ENCODE assay signal across 22 mouse cellular contexts in the genomic region with DNA sequence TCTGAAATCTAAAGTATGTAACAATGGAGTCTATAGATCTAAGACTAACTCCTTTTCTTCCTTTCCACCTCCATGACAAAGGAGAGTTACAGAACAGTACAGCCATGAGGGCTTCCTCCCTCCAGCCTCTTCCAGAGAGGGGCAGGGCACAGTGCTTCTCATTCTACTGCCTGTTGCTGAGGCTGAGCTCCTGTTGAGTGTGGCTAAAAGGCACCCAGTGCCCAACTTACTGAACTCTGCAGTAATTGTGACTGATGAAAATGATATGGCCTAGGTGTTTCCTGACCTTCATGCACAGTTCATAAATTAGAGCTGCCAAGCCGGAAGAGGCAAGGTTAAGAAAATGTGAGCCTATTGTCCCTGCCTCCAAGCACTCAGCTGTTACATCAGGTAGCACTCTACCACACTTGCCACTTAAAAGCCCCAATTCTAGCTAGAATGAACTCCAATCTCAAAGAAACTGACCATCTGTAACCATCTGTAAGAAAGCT. TPM values are rescaled to one million over a fixed set of nuclear protein-coding genes. Genes with fewer than 3 reads are reported as not detected.
A peak's percentile ranks its signal among the peaks of the same experiment; 100 is the strongest.
DNase-seq lines count a peak whose midpoint lies in the region; ATAC-seq lines count a peak whose summit lies in the region.
"Had no signal": no experiment of that assay in that cellular context is flagged by ENCODE, and none has a peak within 500 bp of the region (broad histone marks: within the 10 kb centered on the region; RNA-seq: fewer than 3 reads in every experiment).

No protein-coding gene starts in this region.

- ATAC-seq in kidney, embryonic 15.5 days (replicated peaks; ENCODE audit: low FRiP score), result peak; percentile 82
- ATAC-seq in megakaryocyte, adult 5-6 weeks (ENCODE audit: poor library complexity, severe bottlenecking), result peak; percentile 38
- ATAC-seq: midbrain, embryonic 13.5 days had no signal

- no peaks in the 10 kb centered on the region for H3K4me1 ChIP-seq in kidney, embryonic 15.5 days
- H3K4me1 ChIP-seq: embryonic facial prominence, embryonic 15.5 days; forebrain, embryonic 10.5 days; heart, embryonic 13.5 days; hindbrain, embryonic 15.5 days; midbrain, embryonic 13.5 days; neural tube, embryonic 13.5 days had no signal

- DNase-seq in kidney, adult 11 months, result no peak
- DNase-seq in CD4-positive, CD25-positive, alpha-beta regulatory T cell, adult 2 months (ENCODE audit: low read depth, low spot score), result peak; percentile 19
- DNase-seq in forelimb bud, embryonic 11.5 days (ENCODE audit: low read depth, low spot score), result peak; percentile 60
- no peak for DNase-seq in adrenal gland, adult 8-10 months
- no peak for DNase-seq in left cerebral cortex, postnatal 4 days
- DNase-seq: adrenal gland, postnatal 14 days; B cell, adult 2 months; cerebellum, adult 9-11 months; heart, adult 18-20 months; heart, postnatal 36 days; kidney, postnatal 14 days; lung, adult 2 months had no signal

- WGBS in kidney, embryonic 15.5 days, result 23% methylated on average over 1 of the region's 1 CpGs

- no peak overlapping the region for H3K4me3 ChIP-seq in kidney, embryonic 15.5 days (replicated peaks)
- H3K4me3 ChIP-seq: embryonic facial prominence, embryonic 15.5 days; forebrain, embryonic 10.5 days; heart, embryonic 13.5 days; hindbrain, embryonic 15.5 days; midbrain, embryonic 13.5 days; neural tube, embryonic 13.5 days had no signal

- peak overlapping the region; percentile 30; the same call in 1 of the 2 replicates for H3K27ac ChIP-seq in kidney, embryonic 15.5 days
- H3K27ac ChIP-seq: embryonic facial prominence, embryonic 15.5 days; forebrain, embryonic 10.5 days; heart, embryonic 13.5 days; hindbrain, embryonic 15.5 days; macrophage; midbrain, embryonic 13.5 days; neural tube, embryonic 13.5 days had no signal

- no peaks in the 10 kb centered on the region; the same call in 1 of the 2 replicates for H3K36me3 ChIP-seq in kidney, embryonic 15.5 days
- H3K36me3 ChIP-seq: embryonic facial prominence, embryonic 15.5 days had no signal

- H3K9ac ChIP-seq in kidney, embryonic 15.5 days, result no peak overlapping the region
- H3K9ac ChIP-seq: embryonic facial prominence, embryonic 15.5 days; heart, embryonic 13.5 days; hindbrain, embryonic 15.5 days; midbrain, embryonic 13.5 days; neural tube, embryonic 13.5 days had no signal

- H3K27me3 ChIP-seq in kidney, embryonic 15.5 days, result no peaks in the 10 kb centered on the region
- H3K27me3 ChIP-seq: embryonic facial prominence, embryonic 15.5 days; heart, embryonic 13.5 days; hindbrain, embryonic 15.5 days; midbrain, embryonic 13.5 days; neural tube, embryonic 13.5 days had no signal

- no peak overlapping the region for H3K4me2 ChIP-seq in kidney, embryonic 15.5 days
- H3K4me2 ChIP-seq: embryonic facial prominence, embryonic 15.5 days; heart, embryonic 13.5 days; hindbrain, embryonic 15.5 days; liver, embryonic 11.5 days; midbrain, embryonic 13.5 days; neural tube, embryonic 13.5 days had no signal

- H3K9me3 ChIP-seq in kidney, embryonic 15.5 days (replicated peaks), result no peaks in the 10 kb centered on the region
- H3K9me3 ChIP-seq: embryonic facial prominence, embryonic 15.5 days; forebrain, embryonic 10.5 days; heart, embryonic 13.5 days; hindbrain, embryonic 15.5 days; midbrain, embryonic 13.5 days; neural tube, embryonic 13.5 days had no signal

- intact Hi-C loops in left cerebral cortex, postnatal 4 days (cut with DNase I), result no loop called here

RNA-seq across cellular contexts. Expression of a gene that starts 45.9 kb away (rescaled TPM):
- 7.8 and 9.3 TPM in 2 replicates for polyA plus RNA-seq in kidney, embryonic 15.5 days (2015; fragmentation: Nextera tagmentation; extraction: Ambion mirVana)
- total RNA-seq in megakaryocyte, adult 5-6 weeks (2015), result 17.3 and 18.9 TPM in 2 replicates
- total RNA-seq in megakaryocyte, adult 5-6 weeks (2017), result 13.7 and 16.7 TPM in 2 replicates
- 10 to 100 TPM in 2 of 4 experiments, 1 to 10 TPM in 2; 7.3 to 14.3 (median 9.6) TPM for total RNA-seq in adrenal gland, adult 8-10 months (2022)
- total RNA-seq in left cerebral cortex, postnatal 4 days (2021), result 10 to 100 TPM; 39.4 to 41.4 TPM

RNA-seq across cellular contexts. Expression of a gene that starts 56.5 kb away (rescaled TPM):
- polyA plus RNA-seq in kidney, embryonic 15.5 days (2015; fragmentation: Nextera tagmentation; extraction: Ambion mirVana), result 0.35 and 0.47 TPM in 2 replicates
- total RNA-seq in megakaryocyte, adult 5-6 weeks (2015), result not detected in 2 replicates
- not detected in 2 replicates for total RNA-seq in megakaryocyte, adult 5-6 weeks (2017)
- total RNA-seq in adrenal gland, adult 8-10 months (2022), result under 1 TPM in 2 of 4 experiments, not detected in 2; 0.03 TPM
- total RNA-seq in left cerebral cortex, postnatal 4 days (2021), result under 1 TPM; 0.74 to 0.98 TPM
- total RNA-seq: heart, postnatal 36 days had no signal
- polyA plus RNA-seq: heart, embryonic 13.5 days had no signal

Comparison
In these comparisons a context has a peak if more than half of its experiments do, and no peak if none do; other contexts are left out.
1. DNase-seq: peak in CD4-positive, CD25-positive, alpha-beta regulatory T cell, adult 2 months (single experiment) and forelimb bud, embryonic 11.5 days (single experiment); none in kidney, adult 11 months (single experiment), adrenal gland, adult 8-10 months (single experiment) and left cerebral cortex, postnatal 4 days (single experiment).